Mouse (Mus musculus): ENCODE measurements at regions not wholly inside any gene's neighbourhood (a gene's known extent, or its start where the extent isn't known, plus 50 kb on each side); places are given as distances from the start of the nearest gene placed in this dataset.

GRCm38 (mm10) chr6:67160564-67160963 lies 77.4 kb upstream of the Serbp1 start:
- no peak for TF ChIP-seq CTCF (IDR thresholded peaks at IDR 0.05; ENCODE audit: extremely low read depth, insufficient read depth, insufficient read length, insufficient replicate concordance)
- no peak for TF ChIP-seq POLR2A (IDR thresholded peaks at IDR 0.05; ENCODE audit: low read depth, low read length)
